ENCODE assay signal across 8 mouse cellular contexts in genomic region chr2:136532033-136532432, GRCm38 (mm10). TPM values are rescaled to one million over a fixed set of nuclear protein-coding genes. Genes with fewer than 3 reads are reported as not detected.
A peak's percentile ranks its signal among the peaks of the same experiment; 100 is the strongest.
DNase-seq lines count a peak whose midpoint lies in the region; ATAC-seq lines count a peak whose summit lies in the region.

No protein-coding gene starts in this region.

- H3K27ac ChIP-seq in forebrain, embryonic 11.5 days (ENCODE audit: low read depth, low read length) = no peak overlapping the region
- H3K27ac ChIP-seq in heart, embryonic 13.5 days (replicated peaks) = no peak overlapping the region
- H3K27ac ChIP-seq in kidney, embryonic 15.5 days = no peak overlapping the region
- no peak overlapping the region for H3K27ac ChIP-seq in limb, embryonic 13.5 days
- H3K27ac ChIP-seq in midbrain, embryonic 14.5 days (replicated peaks; ENCODE audit: low read depth, low read length) = peak overlapping the region; percentile 60
- H3K27ac ChIP-seq in stomach, embryonic 16.5 days (ENCODE audit: low read length) = no peak overlapping the region

- peak; percentile 100 for ATAC-seq in forebrain, embryonic 11.5 days (replicated peaks; ENCODE audit: low FRiP score)
- peak; percentile 89 for ATAC-seq in heart, embryonic 13.5 days (ENCODE audit: extremely low read depth, insufficient number of reproducible peaks, low FRiP score, low TSS enrichment)
- peak; percentile 100 for ATAC-seq in kidney, embryonic 15.5 days (replicated peaks; ENCODE audit: low FRiP score)
- peak; percentile 100 for ATAC-seq in limb, embryonic 13.5 days (ENCODE audit: low FRiP score, low read depth)
- peak; percentile 99 for ATAC-seq in midbrain, embryonic 14.5 days (ENCODE audit: low FRiP score, low TSS enrichment)
- peak; percentile 99 for ATAC-seq in stomach, embryonic 16.5 days (ENCODE audit: insufficient read depth, low FRiP score)

- H3K4me3 ChIP-seq in forebrain, embryonic 11.5 days (ENCODE audit: low read depth, low read length) = peak overlapping the region; percentile 37
- peak overlapping the region; percentile 62 for H3K4me3 ChIP-seq in heart, embryonic 13.5 days
- H3K4me3 ChIP-seq in kidney, embryonic 15.5 days (replicated peaks) = peak overlapping the region; percentile 58
- H3K4me3 ChIP-seq in limb, embryonic 13.5 days = peak overlapping the region; percentile 57
- peak overlapping the region; percentile 44 for H3K4me3 ChIP-seq in midbrain, embryonic 14.5 days (replicated peaks; ENCODE audit: low read depth, low read length)
- H3K4me3 ChIP-seq in stomach, embryonic 16.5 days (replicated peaks; ENCODE audit: low read length) = peak overlapping the region; percentile 58

- H3K4me1 ChIP-seq in forebrain, embryonic 11.5 days (replicated peaks; ENCODE audit: control insufficient read depth, insufficient read depth, low read length) = no peaks in the 10 kb centered on the region
- 0 out of 2 replicates have a peak, but pooled peaks cover 3% of the 10 kb centered on the region for H3K4me1 ChIP-seq in heart, embryonic 13.5 days
- H3K4me1 ChIP-seq in kidney, embryonic 15.5 days = peaks cover 4% of the 10 kb centered on the region; the same call in 1 of the 2 replicates
- H3K4me1 ChIP-seq in limb, embryonic 13.5 days = no peaks in the 10 kb centered on the region
- H3K4me1 ChIP-seq in midbrain, embryonic 14.5 days (ENCODE audit: control insufficient read depth, insufficient read depth, low read length) = no peaks in the 10 kb centered on the region
- no peaks in the 10 kb centered on the region for H3K4me1 ChIP-seq in stomach, embryonic 16.5 days (ENCODE audit: control insufficient read depth, insufficient read depth, low read length)

- no peaks in the 10 kb centered on the region for H3K9me3 ChIP-seq in forebrain, embryonic 11.5 days (ENCODE audit: control insufficient read depth, low read length)
- no peaks in the 10 kb centered on the region for H3K9me3 ChIP-seq in heart, embryonic 13.5 days
- no peaks in the 10 kb centered on the region for H3K9me3 ChIP-seq in kidney, embryonic 15.5 days (replicated peaks)
- no peaks in the 10 kb centered on the region for H3K9me3 ChIP-seq in limb, embryonic 13.5 days
- no peaks in the 10 kb centered on the region for H3K9me3 ChIP-seq in midbrain, embryonic 14.5 days (ENCODE audit: control insufficient read depth, low read length)
- no peaks in the 10 kb centered on the region for H3K9me3 ChIP-seq in stomach, embryonic 16.5 days (replicated peaks; ENCODE audit: control insufficient read depth, low read length)

- WGBS in forebrain, embryonic 11.5 days = 1% methylated on average over 23 of the region's 23 CpGs
- WGBS in heart, embryonic 13.5 days = 1% methylated on average over 23 of the region's 23 CpGs
- WGBS in kidney, embryonic 15.5 days = under 1% methylated on average over 23 of the region's 23 CpGs
- under 1% methylated on average over 23 of the region's 23 CpGs for WGBS in limb, embryonic 13.5 days
- WGBS in midbrain, embryonic 14.5 days = under 1% methylated on average over 23 of the region's 23 CpGs
- 1% methylated on average over 23 of the region's 23 CpGs for WGBS in stomach, embryonic 16.5 days

- H3K36me3 ChIP-seq in forebrain, embryonic 11.5 days (ENCODE audit: control insufficient read depth, insufficient read depth, low read length) = no peaks in the 10 kb centered on the region
- no peaks in the 10 kb centered on the region for H3K36me3 ChIP-seq in heart, embryonic 13.5 days
- H3K36me3 ChIP-seq in kidney, embryonic 15.5 days = no peaks in the 10 kb centered on the region
- H3K36me3 ChIP-seq in limb, embryonic 13.5 days = no peaks in the 10 kb centered on the region
- H3K36me3 ChIP-seq in midbrain, embryonic 14.5 days (ENCODE audit: control insufficient read depth, insufficient read depth, low read length) = no peaks in the 10 kb centered on the region
- H3K36me3 ChIP-seq in stomach, embryonic 16.5 days (ENCODE audit: control insufficient read depth, insufficient read depth, low read length) = no peaks in the 10 kb centered on the region

- peak overlapping the region; percentile 46 for H3K4me2 ChIP-seq in forebrain, embryonic 11.5 days (ENCODE audit: low read depth, low read length, severe bottlenecking)
- peak overlapping the region; percentile 73 for H3K4me2 ChIP-seq in heart, embryonic 13.5 days
- peak overlapping the region; percentile 71 for H3K4me2 ChIP-seq in kidney, embryonic 15.5 days
- peak overlapping the region; percentile 68 for H3K4me2 ChIP-seq in limb, embryonic 13.5 days (replicated peaks)
- peak overlapping the region; percentile 63 for H3K4me2 ChIP-seq in midbrain, embryonic 14.5 days (ENCODE audit: low read length)
- H3K4me2 ChIP-seq in stomach, embryonic 16.5 days (ENCODE audit: low read depth, low read length) = peak overlapping the region; percentile 76

- peak; percentile 82 for DNase-seq in ES-CJ7 (ENCODE audit: low read depth, low spot score)
- peak; percentile 47 for DNase-seq in c-Kit-positive CD71-positive TER-119-negative erythroid progenitor cells, embryonic 14.5 days (ENCODE audit: low read depth)
- peak; percentile 90 for DNase-seq in forebrain, embryonic 11.5 days (ENCODE audit: low spot score)
- peak; percentile 95 for DNase-seq in midbrain, embryonic 14.5 days

- H3K27me3 ChIP-seq in forebrain, embryonic 11.5 days (ENCODE audit: control insufficient read depth, insufficient read depth, low read length) = no peaks in the 10 kb centered on the region
- H3K27me3 ChIP-seq in heart, embryonic 13.5 days (replicated peaks) = no peaks in the 10 kb centered on the region
- H3K27me3 ChIP-seq in kidney, embryonic 15.5 days = no peaks in the 10 kb centered on the region
- H3K27me3 ChIP-seq in limb, embryonic 13.5 days = no peaks in the 10 kb centered on the region
- no peaks in the 10 kb centered on the region for H3K27me3 ChIP-seq in midbrain, embryonic 14.5 days (ENCODE audit: control insufficient read depth, insufficient read depth, low read length)
- no peaks in the 10 kb centered on the region for H3K27me3 ChIP-seq in stomach, embryonic 16.5 days (ENCODE audit: control insufficient read depth, insufficient read depth, low read length)

- peak overlapping the region; percentile 43 for H3K9ac ChIP-seq in forebrain, embryonic 11.5 days (ENCODE audit: low read length)
- H3K9ac ChIP-seq in heart, embryonic 13.5 days = peak overlapping the region; percentile 72
- peak overlapping the region; percentile 42; the same call in 1 of the 2 replicates for H3K9ac ChIP-seq in kidney, embryonic 15.5 days
- H3K9ac ChIP-seq in limb, embryonic 13.5 days = peak overlapping the region; percentile 67
- peak overlapping the region; percentile 66 for H3K9ac ChIP-seq in midbrain, embryonic 14.5 days (replicated peaks; ENCODE audit: low read length)
- peak overlapping the region; percentile 66 for H3K9ac ChIP-seq in stomach, embryonic 16.5 days (ENCODE audit: low read length)

RNA-seq across cellular contexts. Expression of gene Ankef1, which starts 30.3 kb away (rescaled TPM):
- polyA plus RNA-seq in forebrain, embryonic 11.5 days (2014; fragmentation: Nextera tagmentation; extraction: Ambion mirVana) = 0.57 and 0.76 TPM in 2 replicates
- 0.28 TPM in 1 of 2 replicates, not detected in the other for polyA plus RNA-seq in heart, embryonic 13.5 days (2015; fragmentation: Nextera tagmentation; extraction: Ambion mirVana)
- polyA plus RNA-seq in kidney, embryonic 15.5 days (2015; fragmentation: Nextera tagmentation; extraction: Ambion mirVana) = 0.25 and 0.55 TPM in 2 replicates
- 0.50 and 0.69 TPM in 2 replicates for polyA plus RNA-seq in limb, embryonic 13.5 days (2015; fragmentation: Nextera tagmentation; extraction: Ambion mirVana)
- 0.50 and 0.76 TPM in 2 replicates for polyA plus RNA-seq in midbrain, embryonic 14.5 days (2014; fragmentation: Nextera tagmentation; extraction: Ambion mirVana)
- 0.24 and 0.27 TPM in 2 replicates for polyA plus RNA-seq in stomach, embryonic 16.5 days (2015; fragmentation: Nextera tagmentation; extraction: Ambion mirVana)
